ENCODE assay signal across 8 mouse cellular contexts in genomic region chr4:55005066-55005465, GRCm38 (mm10).
DNase-seq lines count a peak whose midpoint lies in the region; ATAC-seq and TF ChIP-seq lines count a peak whose summit lies in the region.

No protein-coding gene starts in this region.

- no peaks in the 10 kb centered on the region for H3K27me3 ChIP-seq in ES-Bruce4 (ENCODE audit: control insufficient read depth, insufficient read depth, low read length, poor library complexity, severe bottlenecking)
- no peaks in the 10 kb centered on the region for H3K27me3 ChIP-seq in kidney, embryonic 14.5 days (ENCODE audit: control insufficient read depth, insufficient read depth, low read length)

- peak; percentile 48 for DNase-seq in heart, adult 9 months (ENCODE audit: low spot score in 2 of 2)
- DNase-seq in lung, postnatal 10 days: peak; percentile 63
- DNase-seq in testis, postnatal 14 days (ENCODE audit: low spot score): peak; percentile 35
- DNase-seq in left cerebral cortex, adult 8-10 months (ENCODE audit: low spot score in 2 of 2): no peak
- DNase-seq in spleen, postnatal 4 days (ENCODE audit: low spot score in 2 of 2): no peak

- no peak overlapping the region for H3K4me3 ChIP-seq in ES-Bruce4 (ENCODE audit: low read depth, low read length)
- H3K4me3 ChIP-seq in brown adipose tissue, adult 24 weeks (ENCODE audit: insufficient read depth, low read depth, low read length): peak overlapping the region; percentile 34
- peak overlapping the region; percentile 13; the same call in 1 of the 2 replicates for H3K4me3 ChIP-seq in kidney, embryonic 14.5 days (ENCODE audit: low read length)

- peak overlapping the region; percentile 93 for H3K27ac ChIP-seq in ES-Bruce4 (ENCODE audit: insufficient read depth, low read length)
- H3K27ac ChIP-seq in brown adipose tissue, adult 24 weeks (replicated peaks; ENCODE audit: low read depth, low read length): peak overlapping the region; percentile 37
- peak overlapping the region; percentile 90 for H3K27ac ChIP-seq in kidney, embryonic 14.5 days (ENCODE audit: low read depth, low read length)

- peaks cover 89% of the 10 kb centered on the region for H3K9me3 ChIP-seq in ES-Bruce4 (replicated peaks; ENCODE audit: control insufficient read depth, insufficient read depth, low read length, poor library complexity, severe bottlenecking)
- H3K9me3 ChIP-seq in kidney, embryonic 14.5 days (ENCODE audit: control insufficient read depth, low read length): no peaks in the 10 kb centered on the region

- peak; percentile 62 for ATAC-seq in kidney, embryonic 14.5 days (ENCODE audit: low FRiP score, low TSS enrichment)

- H3K4me1 ChIP-seq in ES-Bruce4 (ENCODE audit: control insufficient read depth, insufficient read depth, low read length): peaks cover 2% of the 10 kb centered on the region
- peaks cover 12% of the 10 kb centered on the region for H3K4me1 ChIP-seq in brown adipose tissue, adult 24 weeks (ENCODE audit: control insufficient read depth, insufficient read depth, insufficient read length, low read length)
- peaks cover 26% of the 10 kb centered on the region for H3K4me1 ChIP-seq in kidney, embryonic 14.5 days (ENCODE audit: control insufficient read depth, insufficient read depth, low read length)

- H3K4me2 ChIP-seq in kidney, embryonic 14.5 days (replicated peaks; ENCODE audit: low read depth, low read length): peak overlapping the region; percentile 39

- no peak for TF ChIP-seq POLR2A in ES-Bruce4 (IDR thresholded peaks at IDR 0.05; ENCODE audit: insufficient read depth, low read length)

- TF ChIP-seq EP300 in ES-Bruce4 (IDR thresholded peaks at IDR 0.05; ENCODE audit: insufficient read depth, low read depth, low read length): peak; percentile 56; the same call in 1 of the 2 replicates

- WGBS in kidney, embryonic 14.5 days: 21% methylated on average over 4 of the region's 4 CpGs

- TF ChIP-seq CTCF in ES-Bruce4 (IDR thresholded peaks at IDR 0.05; ENCODE audit: low read depth, low read length): no peak

- peaks cover 75% of the 10 kb centered on the region for H3K36me3 ChIP-seq in ES-Bruce4 (ENCODE audit: control insufficient read depth, insufficient read depth, low read length, poor library complexity, severe bottlenecking)
- H3K36me3 ChIP-seq in kidney, embryonic 14.5 days (ENCODE audit: control insufficient read depth, insufficient read depth, low read length): peaks cover 27% of the 10 kb centered on the region

- 0 out of 2 replicates have a peak overlapping the region, but pooled peaks have one; percentile 12 for H3K9ac ChIP-seq in ES-Bruce4 (ENCODE audit: low read depth, poor library complexity, severe bottlenecking)
- H3K9ac ChIP-seq in kidney, embryonic 14.5 days (ENCODE audit: low read depth, low read length): peak overlapping the region; percentile 37

Comparison
In these comparisons a context has a peak if more than half of its experiments do, and no peak if none do; other contexts are left out.
1. H3K27ac ChIP-seq: peak in every context shown above with its lines; median percentile 93 in ES-Bruce4; 90 in kidney, embryonic 14.5 days; 37 in brown adipose tissue, adult 24 weeks.
2. DNase-seq: peak in heart, adult 9 months (2 of 2), lung, postnatal 10 days (single experiment) and testis, postnatal 14 days (single experiment); none in left cerebral cortex, adult 8-10 months (0 of 2) and spleen, postnatal 4 days (0 of 2).